Mouse (Mus musculus): ENCODE results near the gene Fbxl18. TPM values are rescaled to one million over a fixed set of nuclear protein-coding genes. Genes with fewer than 3 reads are reported as not detected.
A peak's percentile ranks its signal among the peaks of the same experiment; 100 is the strongest.

Fbxl18 gene
- 2.7 and 2.9 TPM in 2 replicates for polyA plus RNA-seq (2012; ENCODE audit: insufficient read depth, insufficient read length, missing spikeins)

GRCm38 (mm10) chr5:142894918-142895613 lies at the start of gene Fbxl18:
Gene Fbxl18, minus strand, starts transcription at chr5:142895421.
- Histone ChIP-seq H3K4me1 (ENCODE audit: control insufficient read depth, insufficient read depth, insufficient read length, low read length) (no peaks in the 10 kb centered on the region), H3K27ac (replicated peaks; ENCODE audit: low read depth, low read length) (peak within 1 kb of the TSS; percentile 84), H3K4me3 (ENCODE audit: insufficient read depth, low read depth, low read length) (peak within 1 kb of the TSS; percentile 73)

- 0 out of 2 replicates have a peak, but pooled peaks cover under 1% of the 10 kb centered on the region for H3K4me1 ChIP-seq (ENCODE audit: control insufficient read depth, insufficient read depth, insufficient read length, low read length)
- no peak overlapping the region for H3K4me3 ChIP-seq (ENCODE audit: insufficient read depth, low read depth, low read length)
- H3K27ac ChIP-seq (replicated peaks; ENCODE audit: low read depth, low read length): no peak overlapping the region
Measured at GRCm38 (mm10) chr5:142940393-142940792, 45.2 kb upstream of the Fbxl18 start.

GRCm38 (mm10) chr5:142937956-142938727 lies 42.9 kb upstream of the Fbxl18 start:
- Histone ChIP-seq H3K4me1 (ENCODE audit: control insufficient read depth, insufficient read depth, insufficient read length, low read length) (no peaks in the 10 kb centered on the region), H3K4me3 (ENCODE audit: insufficient read depth, low read depth, low read length) (no peak overlapping the region), H3K27ac (replicated peaks; ENCODE audit: low read depth, low read length) (no peak overlapping the region; the same call in 1 of the 2 replicates)

GRCm38 (mm10) chr5:142936336-142936719 lies 41.1 kb upstream of the Fbxl18 start:
- Histone ChIP-seq H3K27ac (replicated peaks; ENCODE audit: low read depth, low read length) (no peak overlapping the region), H3K4me3 (ENCODE audit: insufficient read depth, low read depth, low read length) (peak overlapping the region; percentile 27), H3K4me1 (ENCODE audit: control insufficient read depth, insufficient read depth, insufficient read length, low read length) (no peaks in the 10 kb centered on the region)

GRCm38 (mm10) chr5:142935642-142936335 lies 40.6 kb upstream of the Fbxl18 start:
- Histone ChIP-seq H3K27ac (replicated peaks; ENCODE audit: low read depth, low read length) (0 out of 2 replicates have a peak overlapping the region, but pooled peaks have one; percentile 6), H3K4me3 (ENCODE audit: insufficient read depth, low read depth, low read length) (peak overlapping the region; percentile 27), H3K4me1 (ENCODE audit: control insufficient read depth, insufficient read depth, insufficient read length, low read length) (no peaks in the 10 kb centered on the region)

GRCm38 (mm10) chr5:142932731-142933130 lies 37.5 kb upstream of the Fbxl18 start:
- H3K27ac ChIP-seq (replicated peaks; ENCODE audit: low read depth, low read length): no peak overlapping the region; the same call in 1 of the 2 replicates
- peaks cover 2% of the 10 kb centered on the region for H3K4me1 ChIP-seq (ENCODE audit: control insufficient read depth, insufficient read depth, insufficient read length, low read length)
- no peak overlapping the region for H3K4me3 ChIP-seq (ENCODE audit: insufficient read depth, low read depth, low read length)

GRCm38 (mm10) chr5:142932084-142932685 lies 37.0 kb upstream of the Fbxl18 start:
- H3K4me1 ChIP-seq (ENCODE audit: control insufficient read depth, insufficient read depth, insufficient read length, low read length): peaks cover 6% of the 10 kb centered on the region
- peak overlapping the region; percentile 43 for H3K27ac ChIP-seq (replicated peaks; ENCODE audit: low read depth, low read length)
- H3K4me3 ChIP-seq (ENCODE audit: insufficient read depth, low read depth, low read length): no peak overlapping the region

GRCm38 (mm10) chr5:142931241-142931745 lies 36.1 kb upstream of the Fbxl18 start:
- Histone ChIP-seq H3K27ac (replicated peaks; ENCODE audit: low read depth, low read length) (peak overlapping the region; percentile 10; the same call in 1 of the 2 replicates), H3K4me3 (ENCODE audit: insufficient read depth, low read depth, low read length) (no peak overlapping the region), H3K4me1 (ENCODE audit: control insufficient read depth, insufficient read depth, insufficient read length, low read length) (peaks cover 6% of the 10 kb centered on the region)

GRCm38 (mm10) chr5:142929400-142929752 lies 34.2 kb upstream of the Fbxl18 start:
- Histone ChIP-seq H3K4me3 (ENCODE audit: insufficient read depth, low read depth, low read length) (peak overlapping the region; percentile 81), H3K4me1 (ENCODE audit: control insufficient read depth, insufficient read depth, insufficient read length, low read length) (peaks cover 6% of the 10 kb centered on the region), H3K27ac (replicated peaks; ENCODE audit: low read depth, low read length) (peak overlapping the region; percentile 98)

- H3K4me1 ChIP-seq (ENCODE audit: control insufficient read depth, insufficient read depth, insufficient read length, low read length): peaks cover 6% of the 10 kb centered on the region
- peak overlapping the region; percentile 81 for H3K4me3 ChIP-seq (ENCODE audit: insufficient read depth, low read depth, low read length)
- H3K27ac ChIP-seq (replicated peaks; ENCODE audit: low read depth, low read length): peak overlapping the region; percentile 99
Measured at GRCm38 (mm10) chr5:142928749-142929399, 33.7 kb upstream of the Fbxl18 start.

- peak overlapping the region; percentile 62 for H3K27ac ChIP-seq (replicated peaks; ENCODE audit: low read depth, low read length)
- no peak overlapping the region for H3K4me3 ChIP-seq (ENCODE audit: insufficient read depth, low read depth, low read length)
- H3K4me1 ChIP-seq (ENCODE audit: control insufficient read depth, insufficient read depth, insufficient read length, low read length): peaks cover 6% of the 10 kb centered on the region
Measured at GRCm38 (mm10) chr5:142927341-142927930, 32.2 kb upstream of the Fbxl18 start.

- Histone ChIP-seq H3K27ac (replicated peaks; ENCODE audit: low read depth, low read length) (peak overlapping the region; percentile 62), H3K4me1 (ENCODE audit: control insufficient read depth, insufficient read depth, insufficient read length, low read length) (peaks cover 11% of the 10 kb centered on the region)
Measured at GRCm38 (mm10) chr5:142926940-142927228, 31.7 kb upstream of the Fbxl18 start.

GRCm38 (mm10) chr5:142926204-142926939 lies 31.2 kb upstream of the Fbxl18 start:
- peak overlapping the region; percentile 59 for H3K27ac ChIP-seq (replicated peaks; ENCODE audit: low read depth, low read length)
- peaks cover 16% of the 10 kb centered on the region for H3K4me1 ChIP-seq (ENCODE audit: control insufficient read depth, insufficient read depth, insufficient read length, low read length)
- H3K4me3 ChIP-seq (ENCODE audit: insufficient read depth, low read depth, low read length): 0 out of 2 replicates have a peak overlapping the region, but pooled peaks have one; percentile 22

More at GRCm38 (mm10) chr5:142926940-142927228, 31.7 kb upstream of the Fbxl18 start:
- no peak overlapping the region for H3K4me3 ChIP-seq (ENCODE audit: insufficient read depth, low read depth, low read length)
